In the genomic region with DNA sequence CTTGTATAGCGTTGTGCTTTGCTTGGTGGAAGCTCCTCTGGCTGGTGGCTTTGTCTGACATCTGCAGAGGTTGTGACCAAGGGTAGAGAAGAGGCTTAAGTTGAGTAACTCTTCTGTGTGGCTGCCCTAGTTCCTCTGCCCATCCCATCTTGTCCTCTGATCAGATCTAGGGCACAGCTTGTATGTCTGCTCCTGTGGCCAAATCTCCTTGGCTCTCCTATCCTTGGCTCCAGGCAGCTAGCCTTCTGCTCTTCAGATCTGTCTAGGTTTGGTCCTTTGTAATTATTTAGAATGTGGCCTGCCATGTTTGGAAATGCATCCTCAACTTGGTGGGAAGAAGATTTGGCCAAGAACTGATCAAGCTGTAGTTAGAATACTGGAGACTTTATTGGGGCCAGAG, we compare ENCODE assay signal across 9 mouse cellular contexts.
"Had no signal": no experiment of that assay in that cellular context is flagged by ENCODE, and none has a peak within 500 bp of the region (broad histone marks: within the 10 kb centered on the region; RNA-seq: fewer than 3 reads in every experiment).

No protein-coding gene starts in this region.

- DNase-seq: liver, postnatal 0 days; lung, adult 2 months; lung, postnatal 14 days; lung, postnatal 36 days; midbrain, embryonic 14.5 days; right cerebral cortex, postnatal 14 days; thymus, adult 2 months; thymus, postnatal 25 days; thymus, postnatal 4 days had no signal
